Mouse (Mus musculus) testis, adult 2 months (tissue): Measurements from ENCODE around the gene Rxra.

ENCODE experiments used
- CTCF ChIP-seq: fragments of 200-500 bp; IDR thresholded peaks from 2 replicates; pipeline ENCODE4 v1.5.1; 2012; ENCODE audit warnings: low read depth, mild to moderate bottlenecking, inconsistent platforms, low read length, moderate library complexity; ENCODE audit not compliant: control insufficient read depth, insufficient read depth, insufficient replicate concordance
- POLR2A ChIP-seq: fragments of 200-500 bp; IDR thresholded peaks from 2 replicates; pipeline ENCODE4 v1.6.1; 2012; ENCODE audit warnings: low read depth, mild to moderate bottlenecking, inconsistent platforms, low read length, moderate library complexity; ENCODE audit not compliant: control insufficient read depth

GRCm38 (mm10) chr2:27703852-27704640, 27.8 kb downstream of the Rxra start:
- TF ChIP-seq CTCF (no peak), POLR2A (no peak)
